Mouse (Mus musculus) ES-E14 (cell line): ENCODE results near the gene Olfr104-ps. TPM values are rescaled to one million over a fixed set of nuclear protein-coding genes. Genes with fewer than 3 reads are reported as not detected.

Experiments used
- DNase-seq: peaks from one replicate; pipeline ENCODE4 v3.0.0-alpha.2; 2013; ENCODE audit warnings: low read depth, low spot score
- H3K27ac ChIP-seq: 2 replicates; pipeline ENCODE4 v1.5.1; 2012; ENCODE audit warnings: low read depth, mild to moderate bottlenecking, low read length, moderate library complexity, mixed read lengths; ENCODE audit not compliant: poor library complexity, insufficient read depth, severe bottlenecking
- H3K36me3 ChIP-seq: 2 replicates; pipeline ENCODE4 v1.6.1; 2012; ENCODE audit warnings: mild to moderate bottlenecking, low read length, moderate library complexity, mixed read lengths; ENCODE audit not compliant: control insufficient read depth, poor library complexity, insufficient read depth, severe bottlenecking
- H3K4me1 ChIP-seq, 2 experiments: fragments of 150-350 bp in 1 of 2; sonication (generic) in 1 of 2; 2 replicates each; pipeline ENCODE4 v1.6.1; 2012; ENCODE audit warnings: low read length in 2 of 2, mild to moderate bottlenecking in 1 of 2, mixed read lengths in 1 of 2; ENCODE audit not compliant: control insufficient read depth in 2 of 2, insufficient read depth in 2 of 2, poor library complexity in 1 of 2
- H3K4me3 ChIP-seq, 2 experiments: fragments of 150-350 bp in 1 of 2; sonication (generic) in 1 of 2; 2 replicates each; pipeline ENCODE4 v1.5.1; 2012; ENCODE audit warnings: low read length in 2 of 2, low read depth in 1 of 2, mild to moderate bottlenecking in 1 of 2, mixed read lengths in 1 of 2; ENCODE audit not compliant: insufficient read depth in 1 of 2, poor library complexity in 1 of 2, severe bottlenecking in 1 of 2
- H3K9ac ChIP-seq: 2 replicates; pipeline ENCODE4 v1.6.1; 2012; ENCODE audit warnings: low read depth, mild to moderate bottlenecking, low read length, mixed read lengths; ENCODE audit not compliant: poor library complexity, insufficient read depth, severe bottlenecking
- H3K9me3 ChIP-seq: fragments of 150-350 bp; sonication (generic); 2 replicates; pipeline ENCODE4 v1.6.1; 2012; ENCODE audit warnings: low read depth, mild to moderate bottlenecking, low read length; ENCODE audit not compliant: control insufficient read depth, insufficient read depth
- CHD2 ChIP-seq: IDR thresholded peaks from 2 replicates; pipeline ENCODE4 v1.6.1; 2014; ENCODE audit warnings: mild to moderate bottlenecking, low read depth, low read length, inconsistent platforms
- HCFC1 ChIP-seq: IDR thresholded peaks from 2 replicates; pipeline ENCODE4 v1.6.1; 2012; ENCODE audit warnings: low read length, inconsistent platforms, borderline replicate concordance; ENCODE audit not compliant: insufficient read depth
- MAFK ChIP-seq: IDR thresholded peaks from 2 replicates; pipeline ENCODE4 v1.6.1; 2014; ENCODE audit warnings: mild to moderate bottlenecking, low read depth, low read length, inconsistent platforms; ENCODE audit not compliant: insufficient read depth
- ZC3H11A ChIP-seq: IDR thresholded peaks from 2 replicates; pipeline ENCODE4 v1.6.1; 2012; ENCODE audit warnings: low read depth, mild to moderate bottlenecking, inconsistent platforms, low read length, borderline replicate concordance
- ZNF384 ChIP-seq: IDR thresholded peaks from 2 replicates; pipeline ENCODE4 v1.6.1; 2012; ENCODE audit warnings: low read depth, low read length, inconsistent platforms
- in situ Hi-C, 2 experiments: fragments of 600-800 bp; cut with MboI; formaldehyde crosslinking; loops; one replicate each; pipeline ENCODE4 v1.15.1; 2025; ENCODE audit warnings: low sequenced_read_pairs in 2 of 2, inconsistent platforms in 1 of 2; ENCODE audit not compliant: unreplicated experiment in 2 of 2
- total RNA-seq: library from RNA; depleted of rRNA; stranded (reverse); fragments of 300-350 nt; gene quantifications from 2 replicates; pipeline ENCODE4 v1.2.3, GENCODE M21; 2012; rRNA removed

Olfr104-ps gene
- total RNA-seq = not detected in 2 replicates

DNA sequence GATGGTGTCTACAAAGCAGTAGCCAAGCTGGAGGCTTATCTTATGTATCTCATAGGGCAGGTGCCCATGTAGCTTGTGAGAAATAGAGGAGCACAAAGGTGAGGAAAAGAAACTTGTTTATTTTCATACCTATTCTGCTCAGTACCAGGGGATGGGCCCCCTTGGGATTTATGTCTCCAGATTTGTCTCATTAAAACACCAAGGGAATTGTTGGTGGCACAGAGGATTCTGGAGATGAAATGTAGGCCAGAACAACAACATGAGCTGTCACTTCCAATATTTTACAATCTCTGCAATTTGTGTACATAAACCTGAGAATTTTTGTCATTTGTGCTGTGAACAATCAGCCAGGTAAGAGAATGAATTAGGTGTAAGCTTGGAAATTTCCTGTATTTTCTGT is at the start of gene Olfr104-ps:
TSS of gene Olfr104-ps (plus strand) at position 301 of the 400 bp plus-strand sequence.
- no peak for TF ChIP-seq ZNF384
- TF ChIP-seq CHD2 = no peak
- no peak for TF ChIP-seq MAFK
- TF ChIP-seq ZC3H11A = no peak
- TF ChIP-seq HCFC1 = no peak
- H3K9me3 ChIP-seq = no peaks in the 10 kb centered on the region
- no peak within 1 kb of the TSS for H3K9ac ChIP-seq
- no peaks in the 10 kb centered on the region for H3K36me3 ChIP-seq
- H3K4me1 ChIP-seq = no peaks in the 10 kb centered on the region
- in situ Hi-C loops = no loop called here
- no peak for DNase-seq
- no peak within 1 kb of the TSS for H3K27ac ChIP-seq
- no peak within 1 kb of the TSS for H3K4me3 ChIP-seq

DNA sequence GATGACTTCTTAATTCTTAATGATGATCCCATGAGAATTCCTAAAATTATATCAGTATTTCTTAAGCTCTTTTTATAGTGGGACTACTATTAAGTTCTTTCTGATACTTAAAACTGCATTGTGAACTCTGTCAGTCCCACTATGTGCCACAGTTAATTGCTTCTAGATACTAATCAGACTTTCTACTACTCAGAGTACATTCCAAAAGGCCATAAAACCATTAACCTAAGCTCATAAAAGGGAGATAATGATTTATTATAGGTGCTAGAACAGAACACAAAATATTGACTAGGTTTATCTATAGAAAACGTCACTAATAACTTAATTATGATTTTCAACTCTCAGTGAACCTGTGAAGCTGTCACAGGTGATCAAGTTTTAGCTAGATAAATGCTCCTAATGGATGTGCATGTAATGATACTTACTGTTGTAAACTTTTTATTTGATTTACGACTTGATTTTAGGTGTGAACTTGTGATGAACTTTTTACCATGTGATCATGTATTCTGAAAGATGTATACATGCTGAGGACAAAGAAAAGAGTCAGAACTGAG is 49.2 kb upstream of the Olfr104-ps start:
- TF ChIP-seq MAFK = no peak
- TF ChIP-seq ZNF384 = no peak
- TF ChIP-seq HCFC1 = no peak
- TF ChIP-seq ZC3H11A = no peak
- TF ChIP-seq CHD2 = no peak
- Histone ChIP-seq H3K27ac (no peak overlapping the region), H3K36me3 (no peaks in the 10 kb centered on the region), H3K9me3 (no peaks in the 10 kb centered on the region), H3K4me1 (no peaks in the 10 kb centered on the region), H3K4me3 (no peak overlapping the region), H3K9ac (no peak overlapping the region)
- in situ Hi-C loops = loop anchor here in 1 of 2 experiments (25.0 kb wide), 1 partner anchor 1252 kb away; the partner anchor contains the start of gene Esp34
- no peak for DNase-seq

DNA sequence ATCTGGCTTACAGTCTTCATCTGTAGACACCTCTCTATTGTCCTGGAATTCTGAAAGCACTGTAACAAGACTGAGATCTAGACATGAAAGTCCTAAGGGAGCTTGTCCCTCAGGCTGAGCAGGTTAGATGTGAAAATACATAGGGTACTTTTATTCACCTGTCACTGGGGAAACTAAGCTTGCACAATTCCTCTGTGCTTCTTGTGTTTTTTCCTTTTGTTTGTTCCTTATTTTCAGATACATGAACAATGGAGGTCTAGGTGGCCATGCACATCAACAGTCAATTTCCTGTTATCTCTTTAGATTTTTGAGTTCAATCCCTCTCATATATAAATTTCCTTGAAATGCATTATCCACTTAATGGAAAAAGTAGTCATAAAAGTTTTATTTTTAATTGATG is 42.4 kb upstream of the Olfr104-ps start, which contains the start of gene Olfr102:
TSS of gene Olfr102 (minus strand) at position 101 of the 400 bp plus-strand sequence.
- DNase-seq = no peak
- Histone ChIP-seq H3K9ac (no peak within 1 kb of the TSS), H3K4me1 (no peaks in the 10 kb centered on the region), H3K4me3 (no peak within 1 kb of the TSS), H3K9me3 (no peaks in the 10 kb centered on the region), H3K27ac (no peak within 1 kb of the TSS), H3K36me3 (no peaks in the 10 kb centered on the region)
- in situ Hi-C loops = loop anchor here in 1 of 2 experiments (25.0 kb wide), 1 partner anchor 1245 kb away; the partner anchor contains the start of gene Esp34
- no peak for TF ChIP-seq MAFK

DNA sequence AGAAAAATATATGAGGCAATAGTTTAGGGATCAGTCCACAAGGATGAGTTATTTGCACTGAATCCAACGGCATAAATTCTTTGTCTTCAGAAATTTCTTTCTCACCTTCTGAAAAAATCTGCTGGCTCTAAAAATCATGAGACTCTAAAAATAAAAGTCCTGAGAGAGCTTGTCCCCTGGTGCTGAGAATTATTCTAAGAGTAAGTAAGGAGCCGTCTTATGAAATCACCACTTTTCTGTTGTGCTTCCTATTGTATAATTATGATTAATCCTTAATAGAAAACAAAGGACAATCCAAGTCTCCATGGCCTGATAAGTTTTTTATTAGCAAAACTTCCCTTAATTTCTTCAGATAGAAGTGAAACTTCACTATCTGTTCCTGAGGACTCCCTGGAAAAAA is 19.8 kb upstream of the Olfr104-ps start, which contains the start of gene Olfr103:
TSS of gene Olfr103 (minus strand) at position 101 of the 400 bp plus-strand sequence.
- Histone ChIP-seq H3K9me3 (no peaks in the 10 kb centered on the region), H3K4me1 (no peaks in the 10 kb centered on the region), H3K4me3 (no peak within 1 kb of the TSS), H3K36me3 (no peaks in the 10 kb centered on the region), H3K9ac (no peak within 1 kb of the TSS), H3K27ac (no peak within 1 kb of the TSS)
- TF ChIP-seq MAFK (no peak), ZNF384 (no peak), HCFC1 (no peak), ZC3H11A (no peak), CHD2 (no peak)
- no peak for DNase-seq
- in situ Hi-C loops = loop anchor here in 1 of 2 experiments (25.0 kb wide), 1 partner anchor 1223 kb away; the partner anchor contains the start of gene Esp34
